Mouse (Mus musculus) lung, adult 2 months (tissue): Measurements from ENCODE around the gene Gm10447.
A peak's percentile ranks its signal among the peaks of the same experiment; 100 is the strongest.

Source experiments
- CTCF ChIP-seq: fragments of 200-500 bp; IDR thresholded peaks from 2 replicates; pipeline ENCODE4 v1.5.1; 2011; ENCODE audit warnings: mild to moderate bottlenecking, low read length, control low read depth; ENCODE audit not compliant: insufficient read depth
- POLR2A ChIP-seq: fragments of 200-500 bp; IDR thresholded peaks from 2 replicates; pipeline ENCODE4 v1.6.1; 2011; ENCODE audit warnings: low read depth, mild to moderate bottlenecking, control low read depth, low read length, borderline replicate concordance; ENCODE audit errors: extremely low read depth

DNA sequence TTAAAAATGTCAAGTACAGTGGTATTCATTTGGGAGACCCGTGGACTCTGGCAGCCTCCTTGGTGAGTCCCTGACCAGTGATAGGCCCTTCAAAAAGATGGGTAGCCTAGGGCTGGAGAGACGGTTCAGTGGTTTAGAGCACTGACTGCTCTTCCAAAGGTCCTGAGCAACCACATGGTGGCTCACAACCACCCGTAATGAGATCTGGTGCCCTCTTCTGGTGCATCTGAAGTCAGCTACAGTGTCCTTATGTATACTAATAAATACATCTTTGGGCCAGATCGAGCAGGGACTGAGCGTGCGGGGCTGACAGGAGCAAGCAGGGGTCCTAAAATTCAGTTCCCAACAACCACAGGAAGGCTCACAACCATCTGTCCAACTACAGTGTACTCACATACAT is 13.0 kb downstream of the Gm10447 start:
- peak; percentile 33 for TF ChIP-seq CTCF
- TF ChIP-seq POLR2A, result no peak
